Mouse (Mus musculus): ENCODE measurements at regions not wholly inside any gene's neighbourhood (a gene's known extent, or its start where the extent isn't known, plus 50 kb on each side); places are given as distances from the start of the nearest gene placed in this dataset.

- Histone ChIP-seq H3K36me3 (no peaks in the 10 kb centered on the region), H3K4me1 (no peaks in the 10 kb centered on the region), H3K4me2 (replicated peaks) (no peak overlapping the region), H3K4me3 (no peak overlapping the region), H3K9ac (0 out of 2 replicates have a peak overlapping the region, but pooled peaks have one; percentile 8), H3K27ac (no peak overlapping the region), H3K27me3 (no peaks in the 10 kb centered on the region), H3K9me3 (replicated peaks) (no peaks in the 10 kb centered on the region)
- ATAC-seq (ENCODE audit: low FRiP score), result no peak
- WGBS, result 51% methylated on average over 5 of the region's 5 CpGs
Measured at GRCm38 (mm10) chr6:147953058-147953679, 93.9 kb upstream of the Far2 start.

- no peak for ATAC-seq (ENCODE audit: low FRiP score)
- 91% methylated on average over 7 of the region's 7 CpGs for WGBS
- H3K4me3 ChIP-seq, result no peak overlapping the region
Measured at GRCm38 (mm10) chr6:147953753-147954152, 93.3 kb upstream of the Far2 start.

GRCm38 (mm10) chr6:147954253-147954652, 92.8 kb upstream of the Far2 start:
- 74% methylated on average over 1 of the region's 1 CpGs for WGBS
- Histone ChIP-seq H3K4me2 (replicated peaks) (no peak overlapping the region), H3K4me1 (no peaks in the 10 kb centered on the region), H3K27ac (no peak overlapping the region), H3K36me3 (no peaks in the 10 kb centered on the region), H3K9ac (no peak overlapping the region), H3K27me3 (no peaks in the 10 kb centered on the region), H3K9me3 (replicated peaks) (no peaks in the 10 kb centered on the region), H3K4me3 (no peak overlapping the region)
- no peak for ATAC-seq (ENCODE audit: low FRiP score)

More at GRCm38 (mm10) chr6:147953753-147954152, 93.3 kb upstream of the Far2 start:
- H3K4me1 ChIP-seq, result no peaks in the 10 kb centered on the region
- no peak overlapping the region for H3K4me2 ChIP-seq (replicated peaks)
- no peaks in the 10 kb centered on the region for H3K36me3 ChIP-seq
- H3K9me3 ChIP-seq (replicated peaks), result no peaks in the 10 kb centered on the region
- no peaks in the 10 kb centered on the region for H3K27me3 ChIP-seq
- no peak overlapping the region for H3K27ac ChIP-seq
- H3K9ac ChIP-seq, result no peak overlapping the region

- 67% methylated on average over 7 of the region's 7 CpGs for WGBS
- Histone ChIP-seq H3K36me3 (no peaks in the 10 kb centered on the region), H3K27ac (no peak overlapping the region), H3K4me2 (replicated peaks) (no peak overlapping the region), H3K4me1 (no peaks in the 10 kb centered on the region), H3K9ac (no peak overlapping the region), H3K4me3 (no peak overlapping the region), H3K27me3 (no peaks in the 10 kb centered on the region), H3K9me3 (replicated peaks) (no peaks in the 10 kb centered on the region)
- no peak for ATAC-seq (ENCODE audit: low FRiP score)
Measured at GRCm38 (mm10) chr6:147954967-147955830, 91.9 kb upstream of the Far2 start.

- no peaks in the 10 kb centered on the region for H3K27me3 ChIP-seq
- no peaks in the 10 kb centered on the region for H3K4me1 ChIP-seq
- H3K4me2 ChIP-seq (replicated peaks), result no peak overlapping the region
- WGBS, result 90% methylated on average over 4 of the region's 4 CpGs
- H3K27ac ChIP-seq, result no peak overlapping the region
- H3K4me3 ChIP-seq, result no peak overlapping the region
- no peaks in the 10 kb centered on the region for H3K9me3 ChIP-seq (replicated peaks)
- ATAC-seq (ENCODE audit: low FRiP score), result no peak
- H3K36me3 ChIP-seq, result no peaks in the 10 kb centered on the region
- H3K9ac ChIP-seq, result no peak overlapping the region
Measured at GRCm38 (mm10) chr6:147964739-147965138, 82.3 kb upstream of the Far2 start.

- no peak overlapping the region for H3K4me3 ChIP-seq
- 87% methylated on average over 2 of the region's 2 CpGs for WGBS
- no peak overlapping the region for H3K9ac ChIP-seq
- H3K4me2 ChIP-seq (replicated peaks), result no peak overlapping the region
- H3K27me3 ChIP-seq, result no peaks in the 10 kb centered on the region
- no peaks in the 10 kb centered on the region for H3K4me1 ChIP-seq
- H3K27ac ChIP-seq, result no peak overlapping the region
- H3K36me3 ChIP-seq, result no peaks in the 10 kb centered on the region
- H3K9me3 ChIP-seq (replicated peaks), result no peaks in the 10 kb centered on the region
- ATAC-seq (ENCODE audit: low FRiP score), result no peak
Measured at GRCm38 (mm10) chr6:147970162-147970608, 76.9 kb upstream of the Far2 start.

- Histone ChIP-seq H3K27ac (no peak overlapping the region), H3K4me1 (no peaks in the 10 kb centered on the region), H3K27me3 (no peaks in the 10 kb centered on the region), H3K4me3 (no peak overlapping the region), H3K9ac (no peak overlapping the region), H3K36me3 (no peaks in the 10 kb centered on the region), H3K9me3 (replicated peaks) (no peaks in the 10 kb centered on the region), H3K4me2 (replicated peaks) (no peak overlapping the region)
- 61% methylated on average over 1 of the region's 1 CpGs for WGBS
- no peak for ATAC-seq (ENCODE audit: low FRiP score)
Measured at GRCm38 (mm10) chr6:147972552-147972951, 74.5 kb upstream of the Far2 start.

GRCm38 (mm10) chr6:147973059-147973458, 74.0 kb upstream of the Far2 start:
- H3K36me3 ChIP-seq, result no peaks in the 10 kb centered on the region
- no peak overlapping the region for H3K4me2 ChIP-seq (replicated peaks)
- no peaks in the 10 kb centered on the region for H3K27me3 ChIP-seq
- WGBS, result 88% methylated on average over 2 of the region's 2 CpGs
- no peak overlapping the region for H3K27ac ChIP-seq
- no peak overlapping the region for H3K4me3 ChIP-seq
- no peak overlapping the region for H3K9ac ChIP-seq
- H3K9me3 ChIP-seq (replicated peaks), result no peaks in the 10 kb centered on the region
- no peaks in the 10 kb centered on the region for H3K4me1 ChIP-seq
- ATAC-seq (ENCODE audit: low FRiP score), result no peak

GRCm38 (mm10) chr6:147975917-147976316, 71.1 kb upstream of the Far2 start:
- Histone ChIP-seq H3K27ac (no peak overlapping the region), H3K9me3 (replicated peaks) (no peaks in the 10 kb centered on the region), H3K9ac (no peak overlapping the region), H3K4me2 (replicated peaks) (no peak overlapping the region), H3K4me3 (no peak overlapping the region), H3K36me3 (no peaks in the 10 kb centered on the region), H3K27me3 (no peaks in the 10 kb centered on the region), H3K4me1 (no peaks in the 10 kb centered on the region)
- no peak for ATAC-seq (ENCODE audit: low FRiP score)
- 85% methylated on average over 1 of the region's 1 CpGs for WGBS

GRCm38 (mm10) chr6:147989381-147989780, 57.7 kb upstream of the Far2 start:
- ATAC-seq (ENCODE audit: low FRiP score), result no peak
- Histone ChIP-seq H3K27ac (no peak overlapping the region), H3K36me3 (no peaks in the 10 kb centered on the region), H3K9me3 (replicated peaks) (no peaks in the 10 kb centered on the region), H3K4me2 (replicated peaks) (no peak overlapping the region), H3K9ac (no peak overlapping the region), H3K27me3 (no peaks in the 10 kb centered on the region), H3K4me3 (no peak overlapping the region), H3K4me1 (no peaks in the 10 kb centered on the region)
- WGBS, result 69% methylated on average over 4 of the region's 4 CpGs
